Mouse (Mus musculus) intestine, embryonic 16.5 days (tissue): Measurements from ENCODE around the gene Pdcd6ip. TPM values are rescaled to one million over a fixed set of nuclear protein-coding genes. Genes with fewer than 3 reads are reported as not detected.

Experiments used
- ATAC-seq: fragments of 200-750 bp; cut with Nextera tagmentation; 2 replicates; pipeline ENCODE4 v1.8.0; 2017; ENCODE audit warnings: moderate TSS enrichment, moderate library complexity
- H3K27ac ChIP-seq: fragments of 300-500 bp; sonication (generic); 2 replicates; pipeline ENCODE4 v1.5.1; 2014; ENCODE audit warnings: mild to moderate bottlenecking, low read length
- H3K27me3 ChIP-seq: fragments of 300-500 bp; sonication (generic); replicated peaks from 2 replicates; pipeline ENCODE4 v1.6.1; 2014; ENCODE audit warnings: low read length, control low read depth, mixed read lengths; ENCODE audit not compliant: control insufficient read depth, insufficient read depth
- H3K36me3 ChIP-seq: fragments of 300-500 bp; sonication (generic); 2 replicates; pipeline ENCODE4 v1.6.1; 2014; ENCODE audit warnings: low read length, control low read depth; ENCODE audit not compliant: control insufficient read depth, insufficient read depth
- H3K4me1 ChIP-seq: fragments of 300-500 bp; sonication (generic); 2 replicates; pipeline ENCODE4 v1.6.1; 2014; ENCODE audit warnings: low read length, control low read depth, mixed read lengths; ENCODE audit not compliant: control insufficient read depth, insufficient read depth
- H3K4me2 ChIP-seq: fragments of 300-500 bp; sonication (generic); 2 replicates; pipeline ENCODE4 v1.6.1; 2014; ENCODE audit warnings: low read depth, low read length, control low read depth
- H3K4me3 ChIP-seq: fragments of 300-500 bp; sonication (generic); 2 replicates; pipeline ENCODE4 v1.5.1; 2014; ENCODE audit warnings: mild to moderate bottlenecking, low read length
- H3K9ac ChIP-seq: fragments of 300-500 bp; sonication (generic); 2 replicates; pipeline ENCODE4 v1.6.1; 2014; ENCODE audit warnings: low read depth, low read length
- H3K9me3 ChIP-seq: fragments of 300-500 bp; sonication (generic); 2 replicates; pipeline ENCODE4 v1.6.1; 2016; ENCODE audit warnings: low read length, control low read depth; ENCODE audit not compliant: control insufficient read depth
- WGBS: fragments of 180-500 bp; shearing (Covaris S2); extraction: QIAGEN DNeasy Blood & Tissue Kit; methylation state at CpG from one replicate; pipeline ENCODE4 v1.1.7; 2014; 5-methylcytosine and 5-hydroxymethylcytosine counted together
- polyA plus RNA-seq: library from polyadenylated mRNA; unstranded; fragments of >200 nt; fragmentation: Nextera tagmentation; extraction: Ambion mirVana; gene quantifications from 2 replicates; pipeline ENCODE4 v1.2.1, GENCODE M21; 2015

Gene Pdcd6ip
- polyA plus RNA-seq, 1 experiment from 2014 or later: 115 TPM

GRCm38 (mm10) chr9:113708361-113709280 is 562 bp upstream of the Pdcd6ip start:
- peak overlapping the region; percentile 97 for H3K4me3 ChIP-seq
- ATAC-seq: no peak
- 48% methylated on average over 19 of the region's 19 CpGs for WGBS
- peak overlapping the region; percentile 77 for H3K4me2 ChIP-seq
- H3K9ac ChIP-seq: peak overlapping the region; percentile 98
- no peaks in the 10 kb centered on the region for H3K27me3 ChIP-seq
- H3K36me3 ChIP-seq: no peaks in the 10 kb centered on the region
- peaks cover 20% of the 10 kb centered on the region for H3K4me1 ChIP-seq
- 0 out of 2 replicates have a peak overlapping the region, but pooled peaks have one; percentile 98 for H3K27ac ChIP-seq
- H3K9me3 ChIP-seq: no peaks in the 10 kb centered on the region

GRCm38 (mm10) chr9:113706841-113707240 is 1.2 kb downstream of the Pdcd6ip start:
- Histone ChIP-seq H3K27ac (peak overlapping the region; percentile 98), H3K36me3 (no peaks in the 10 kb centered on the region), H3K27me3 (no peaks in the 10 kb centered on the region), H3K4me2 (peak overlapping the region; percentile 77), H3K4me3 (peak overlapping the region; percentile 97), H3K9ac (peak overlapping the region; percentile 98), H3K4me1 (peaks cover 20% of the 10 kb centered on the region), H3K9me3 (no peaks in the 10 kb centered on the region)
- 0 out of 2 replicates have a peak, but pooled peaks have one; percentile 19 for ATAC-seq
- 34% methylated on average over 9 of the region's 9 CpGs for WGBS

DNA sequence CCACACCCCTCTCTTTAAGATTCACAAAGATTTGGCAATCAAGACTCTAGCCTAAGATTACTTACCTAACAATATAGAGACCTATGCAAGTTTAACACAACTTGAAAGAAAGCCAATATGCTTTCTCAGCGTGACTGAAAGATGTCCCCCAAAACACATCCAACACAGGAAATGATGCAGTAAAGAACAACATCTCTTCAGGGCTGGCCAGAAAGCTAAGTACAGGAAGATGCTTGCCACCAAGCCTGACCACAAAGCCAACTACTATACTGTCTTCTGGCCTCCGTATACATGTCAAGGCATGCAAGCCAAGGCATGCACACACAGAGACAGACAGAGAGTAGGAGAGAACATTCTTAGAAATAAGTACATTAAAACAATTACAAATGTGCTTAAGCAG is 2.0 kb downstream of the Pdcd6ip start:
- Histone ChIP-seq H3K4me3 (peak overlapping the region; percentile 97), H3K27ac (no peak overlapping the region), H3K4me2 (peak overlapping the region; percentile 77), H3K36me3 (no peaks in the 10 kb centered on the region), H3K4me1 (peaks cover 20% of the 10 kb centered on the region), H3K9me3 (no peaks in the 10 kb centered on the region), H3K9ac (peak overlapping the region; percentile 98; the same call in 1 of the 2 replicates), H3K27me3 (no peaks in the 10 kb centered on the region)
- ATAC-seq: no peak
- 71% methylated on average over 2 of the region's 2 CpGs for WGBS

GRCm38 (mm10) chr9:113701441-113702160 is 6.5 kb downstream of the Pdcd6ip start:
- Histone ChIP-seq H3K4me2 (no peak overlapping the region), H3K27me3 (no peaks in the 10 kb centered on the region), H3K9me3 (no peaks in the 10 kb centered on the region), H3K36me3 (peaks cover 4% of the 10 kb centered on the region; the same call in 1 of the 2 replicates), H3K27ac (no peak overlapping the region), H3K4me3 (no peak overlapping the region), H3K9ac (no peak overlapping the region), H3K4me1 (peaks cover 16% of the 10 kb centered on the region)
- 75% methylated on average over 5 of the region's 5 CpGs for WGBS
- ATAC-seq: no peak

- no peak for ATAC-seq
- Histone ChIP-seq H3K4me3 (no peak overlapping the region), H3K36me3 (peaks cover 24% of the 10 kb centered on the region), H3K4me2 (no peak overlapping the region), H3K9me3 (no peaks in the 10 kb centered on the region), H3K9ac (no peak overlapping the region), H3K27me3 (no peaks in the 10 kb centered on the region), H3K4me1 (no peaks in the 10 kb centered on the region), H3K27ac (no peak overlapping the region)
- WGBS: 92% methylated on average over 12 of the region's 12 CpGs
Measured at GRCm38 (mm10) chr9:113687461-113687860, 20.6 kb downstream of the Pdcd6ip start.

DNA sequence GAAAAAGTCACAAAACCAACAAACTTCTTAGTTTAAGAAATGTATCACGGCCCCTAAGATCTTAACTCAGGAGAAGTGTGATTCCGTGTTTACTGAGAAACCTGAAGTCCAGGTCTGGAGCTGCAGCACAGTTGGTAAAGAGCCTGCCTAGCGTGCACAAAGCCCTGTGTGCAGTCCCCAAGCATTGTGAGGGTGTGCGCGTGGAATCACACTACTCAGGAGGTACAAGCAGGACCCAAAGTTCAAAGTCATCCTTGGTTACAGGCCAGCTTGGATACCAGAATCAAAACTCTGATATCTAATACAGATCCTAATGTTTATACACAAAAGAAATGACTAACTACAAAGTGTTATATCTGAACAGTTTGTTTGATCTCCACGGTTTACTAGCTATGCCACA is 34.3 kb downstream of the Pdcd6ip start:
- H3K9ac ChIP-seq: no peak overlapping the region
- ATAC-seq: no peak
- no peak overlapping the region for H3K4me3 ChIP-seq
- no peaks in the 10 kb centered on the region for H3K4me1 ChIP-seq
- no peaks in the 10 kb centered on the region for H3K9me3 ChIP-seq
- no peak overlapping the region for H3K4me2 ChIP-seq
- H3K36me3 ChIP-seq: peaks cover 19% of the 10 kb centered on the region
- 90% methylated on average over 6 of the region's 6 CpGs for WGBS
- H3K27me3 ChIP-seq: no peaks in the 10 kb centered on the region
- H3K27ac ChIP-seq: no peak overlapping the region

DNA sequence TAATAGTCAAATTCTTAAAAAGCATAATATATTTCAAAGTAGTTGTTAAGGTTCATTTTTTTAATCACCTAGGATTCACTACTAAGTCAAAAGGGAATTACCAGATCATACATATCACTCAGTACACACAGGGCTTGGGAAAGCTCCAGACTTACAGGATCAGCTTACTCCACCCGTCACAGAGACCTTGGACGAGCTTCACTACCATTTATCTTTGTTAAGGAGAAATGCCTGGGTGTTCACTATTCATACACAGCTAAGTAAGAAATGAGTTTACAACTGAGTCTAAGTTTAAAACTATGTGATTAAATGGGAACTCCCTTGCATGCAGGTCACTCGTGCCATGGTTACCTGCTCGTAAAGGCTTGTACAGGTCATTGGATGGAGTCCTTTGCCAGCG is 35.7 kb downstream of the Pdcd6ip start:
- Histone ChIP-seq H3K4me1 (no peaks in the 10 kb centered on the region), H3K36me3 (peaks cover 20% of the 10 kb centered on the region), H3K9ac (no peak overlapping the region), H3K4me3 (no peak overlapping the region), H3K27me3 (no peaks in the 10 kb centered on the region), H3K4me2 (no peak overlapping the region), H3K27ac (no peak overlapping the region), H3K9me3 (no peaks in the 10 kb centered on the region)
- no peak for ATAC-seq
- 92% methylated on average over 5 of the region's 5 CpGs for WGBS

- Histone ChIP-seq H3K27me3 (no peaks in the 10 kb centered on the region), H3K36me3 (peaks cover 20% of the 10 kb centered on the region), H3K27ac (no peak overlapping the region), H3K9me3 (no peaks in the 10 kb centered on the region), H3K4me3 (no peak overlapping the region), H3K4me1 (no peaks in the 10 kb centered on the region), H3K9ac (no peak overlapping the region), H3K4me2 (no peak overlapping the region)
- WGBS: 89% methylated on average over 1 of the region's 1 CpGs
- ATAC-seq: no peak
Measured at GRCm38 (mm10) chr9:113670857-113671106, 37.3 kb downstream of the Pdcd6ip start.

GRCm38 (mm10) chr9:113670105-113670856 is 37.8 kb downstream of the Pdcd6ip start:
- no peak for ATAC-seq
- peaks cover 20% of the 10 kb centered on the region for H3K36me3 ChIP-seq
- no peaks in the 10 kb centered on the region for H3K4me1 ChIP-seq
- H3K9ac ChIP-seq: no peak overlapping the region
- no peaks in the 10 kb centered on the region for H3K9me3 ChIP-seq
- no peaks in the 10 kb centered on the region for H3K27me3 ChIP-seq
- H3K4me2 ChIP-seq: no peak overlapping the region
- no peak overlapping the region for H3K27ac ChIP-seq
- no peak overlapping the region for H3K4me3 ChIP-seq
- WGBS: 91% methylated on average over 7 of the region's 7 CpGs
